Mouse (Mus musculus): ENCODE measurements around the gene Dmrta2. TPM values are rescaled to one million over a fixed set of nuclear protein-coding genes. Genes with fewer than 3 reads are reported as not detected.

Gene Dmrta2
- 0.30 and 0.31 TPM in 2 replicates for total RNA-seq (2017)

DNA sequence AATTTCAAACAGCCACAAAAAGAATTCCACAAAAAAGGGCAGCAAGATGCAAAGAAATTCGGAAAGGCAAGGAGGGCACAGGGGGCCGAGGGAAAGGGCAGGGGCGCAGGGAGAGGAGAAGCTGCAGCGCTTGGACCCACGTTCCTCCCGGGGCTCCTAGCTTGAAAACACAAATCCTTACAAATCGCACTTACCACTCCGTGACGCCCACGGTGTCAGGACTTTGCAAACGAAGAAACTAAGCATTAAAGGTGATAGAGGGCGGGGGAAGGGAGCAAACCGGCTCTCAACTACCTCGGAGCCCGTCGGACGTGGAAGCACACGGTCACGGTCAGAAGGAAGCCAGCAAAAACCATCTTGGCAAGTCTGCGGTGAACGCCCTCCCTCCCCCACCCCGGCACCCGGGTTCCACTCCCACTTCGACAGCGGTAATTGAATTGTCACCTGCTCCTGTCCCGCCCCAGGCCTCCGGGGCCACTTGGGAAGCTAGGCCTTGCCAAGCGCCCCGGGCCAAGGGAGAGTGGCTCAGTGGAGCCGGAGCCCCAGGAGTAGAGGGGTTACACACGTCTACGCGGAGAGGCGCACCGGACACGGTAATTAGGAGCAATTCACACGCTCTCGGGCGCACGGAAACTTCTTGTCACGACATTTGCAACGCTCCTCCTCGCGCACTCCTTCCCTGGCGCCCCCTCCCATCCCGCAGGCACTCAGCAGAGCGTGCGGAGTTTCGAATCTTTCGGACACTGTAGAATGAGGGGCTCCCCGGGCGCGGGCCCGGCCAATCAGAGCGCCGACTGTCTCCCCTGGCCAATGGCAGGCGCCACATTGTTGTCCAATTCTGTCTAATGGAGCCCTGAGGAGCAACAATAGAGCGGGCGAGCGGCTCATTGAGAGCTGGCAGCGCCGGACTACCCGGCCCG, at the start of gene Dmrta2:
Gene Dmrta2 (plus strand): TSS at position 906 of the 920 bp plus-strand sequence.
- peak in 1 of 2 experiments; percentile 7; a peak in 1 of 4 replicates for ATAC-seq (replicated peaks in 1 of 2; ENCODE audit: insufficient read depth in 1 of 2, low FRiP score in 2 of 2, low TSS enrichment in 1 of 2, low read depth in 1 of 2, poor library complexity in 2 of 2, severe bottlenecking in 2 of 2)

GRCm38 (mm10) chr4:109929058-109929457, 48.8 kb upstream of the Dmrta2 start:
- no peak for ATAC-seq (replicated peaks in 1 of 2; ENCODE audit: insufficient read depth in 1 of 2, low FRiP score in 2 of 2, low TSS enrichment in 1 of 2, low read depth in 1 of 2, poor library complexity in 2 of 2, severe bottlenecking in 2 of 2)

- no peak for ATAC-seq (replicated peaks in 1 of 2; ENCODE audit: insufficient read depth in 1 of 2, low FRiP score in 2 of 2, low TSS enrichment in 1 of 2, low read depth in 1 of 2, poor library complexity in 2 of 2, severe bottlenecking in 2 of 2)
Measured at GRCm38 (mm10) chr4:109930445-109930844, 47.4 kb upstream of the Dmrta2 start.

- ATAC-seq (replicated peaks in 1 of 2; ENCODE audit: insufficient read depth in 1 of 2, low FRiP score in 2 of 2, low TSS enrichment in 1 of 2, low read depth in 1 of 2, poor library complexity in 2 of 2, severe bottlenecking in 2 of 2): no peak
Measured at GRCm38 (mm10) chr4:109930935-109931334, 46.9 kb upstream of the Dmrta2 start.

DNA sequence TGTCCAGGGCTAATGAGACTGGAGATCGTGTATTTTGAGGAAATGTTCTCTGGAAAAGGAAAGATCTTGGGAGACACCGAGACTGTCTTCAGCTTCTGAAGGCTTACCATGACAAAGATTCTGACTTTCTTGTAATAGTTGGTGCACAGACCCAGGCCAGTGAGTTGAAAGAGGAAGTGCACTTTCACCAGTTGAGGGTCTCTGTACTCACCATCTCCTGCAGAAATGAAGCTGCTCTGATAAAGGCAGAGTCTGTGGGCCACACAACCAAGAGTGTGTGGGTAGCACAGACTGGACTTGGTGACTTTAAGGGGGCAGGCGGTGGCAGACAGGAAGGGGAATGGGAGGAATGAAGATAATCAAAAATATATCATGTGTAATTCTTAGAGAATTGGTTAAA, 41.3 kb upstream of the Dmrta2 start:
- ATAC-seq (replicated peaks in 1 of 2; ENCODE audit: insufficient read depth in 1 of 2, low FRiP score in 2 of 2, low TSS enrichment in 1 of 2, low read depth in 1 of 2, poor library complexity in 2 of 2, severe bottlenecking in 2 of 2): no peak

GRCm38 (mm10) chr4:109939291-109939690, 38.6 kb upstream of the Dmrta2 start:
- no peak for ATAC-seq (replicated peaks in 1 of 2; ENCODE audit: insufficient read depth in 1 of 2, low FRiP score in 2 of 2, low TSS enrichment in 1 of 2, low read depth in 1 of 2, poor library complexity in 2 of 2, severe bottlenecking in 2 of 2)

- no peak for ATAC-seq (replicated peaks in 1 of 2; ENCODE audit: insufficient read depth in 1 of 2, low FRiP score in 2 of 2, low TSS enrichment in 1 of 2, low read depth in 1 of 2, poor library complexity in 2 of 2, severe bottlenecking in 2 of 2)
Measured at GRCm38 (mm10) chr4:109945554-109945953, 32.3 kb upstream of the Dmrta2 start.

DNA sequence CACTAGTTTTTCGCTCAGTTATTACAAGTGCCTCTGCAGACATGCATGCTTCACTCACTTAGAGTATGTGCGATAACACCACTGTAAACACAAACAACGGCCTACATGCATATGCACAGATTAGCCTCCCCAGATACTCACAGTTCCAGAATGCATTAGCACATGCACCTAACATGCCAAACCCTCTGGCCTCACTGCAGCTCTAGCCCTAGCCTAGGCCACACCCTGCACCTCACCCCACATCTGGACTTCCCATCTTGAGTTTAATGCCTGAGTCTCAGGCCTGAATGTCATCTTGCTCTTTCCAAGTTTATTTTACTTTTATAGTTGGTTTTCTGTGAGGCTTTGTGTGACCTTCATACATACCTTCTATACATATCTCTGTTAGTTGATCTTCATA, 28.5 kb upstream of the Dmrta2 start:
- ATAC-seq (replicated peaks in 1 of 2; ENCODE audit: insufficient read depth in 1 of 2, low FRiP score in 2 of 2, low TSS enrichment in 1 of 2, low read depth in 1 of 2, poor library complexity in 2 of 2, severe bottlenecking in 2 of 2): no peak

DNA sequence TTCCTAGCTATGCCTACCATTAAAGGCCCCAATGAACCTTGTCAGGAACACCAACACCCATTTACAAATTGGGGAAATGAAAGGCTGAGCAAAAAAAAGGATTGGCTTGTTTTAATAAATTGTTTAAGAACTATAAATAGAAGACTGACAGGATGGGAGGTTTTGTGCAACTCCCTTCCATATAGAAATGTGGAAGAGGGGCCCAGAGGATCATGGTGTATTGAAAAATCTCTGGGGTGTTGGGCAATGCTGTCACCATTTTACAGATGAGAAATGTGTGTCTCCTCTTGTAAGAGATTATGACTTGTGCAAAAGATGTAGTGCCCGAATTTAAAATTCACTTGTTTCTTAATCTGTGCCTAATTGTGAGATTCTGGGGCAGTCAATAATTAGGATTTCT, 24.3 kb upstream of the Dmrta2 start:
- ATAC-seq (replicated peaks in 1 of 2; ENCODE audit: insufficient read depth in 1 of 2, low FRiP score in 2 of 2, low TSS enrichment in 1 of 2, low read depth in 1 of 2, poor library complexity in 2 of 2, severe bottlenecking in 2 of 2): no peak

- ATAC-seq (replicated peaks in 1 of 2; ENCODE audit: insufficient read depth in 1 of 2, low FRiP score in 2 of 2, low TSS enrichment in 1 of 2, low read depth in 1 of 2, poor library complexity in 2 of 2, severe bottlenecking in 2 of 2): no peak
Measured at GRCm38 (mm10) chr4:109960201-109960935, 17.5 kb upstream of the Dmrta2 start.

DNA sequence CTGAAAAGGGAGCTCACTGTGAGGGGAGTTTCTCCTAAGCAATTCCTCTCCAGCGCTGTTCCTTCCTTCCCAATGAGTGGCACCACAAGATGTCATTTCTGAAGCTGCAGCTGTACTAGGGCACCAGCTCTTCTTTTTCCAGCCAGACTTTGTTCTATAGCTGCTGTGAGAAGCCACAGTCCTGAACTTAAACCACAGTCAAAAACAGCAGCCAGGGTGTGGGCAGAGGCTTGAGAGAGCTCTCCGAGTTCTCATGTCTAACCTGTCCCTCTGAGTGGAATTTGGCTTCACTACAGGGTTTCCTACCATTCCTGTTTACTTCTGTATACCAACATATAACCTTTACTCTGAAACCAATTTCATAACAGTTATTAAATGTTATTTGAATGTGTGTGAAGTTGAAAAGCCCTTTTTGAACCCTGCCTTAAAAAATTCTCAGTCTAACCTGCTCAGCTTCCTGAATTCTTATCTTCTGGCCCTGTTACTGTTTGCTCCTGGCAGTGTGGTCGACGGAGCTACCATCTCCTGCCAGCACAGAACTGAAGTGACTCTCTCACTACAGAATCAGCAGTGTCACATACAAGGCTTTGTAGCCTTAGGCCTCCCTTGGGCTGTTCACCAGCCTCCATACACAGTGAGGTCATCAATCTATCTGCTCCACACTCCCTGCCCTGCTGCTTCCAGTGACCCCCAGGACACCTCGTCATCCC, 14.1 kb upstream of the Dmrta2 start:
- 0 out of 4 replicates have a peak, but pooled peaks of 1 of the 2 experiments have one; percentile 10 for ATAC-seq (replicated peaks in 1 of 2; ENCODE audit: insufficient read depth in 1 of 2, low FRiP score in 2 of 2, low TSS enrichment in 1 of 2, low read depth in 1 of 2, poor library complexity in 2 of 2, severe bottlenecking in 2 of 2)

DNA sequence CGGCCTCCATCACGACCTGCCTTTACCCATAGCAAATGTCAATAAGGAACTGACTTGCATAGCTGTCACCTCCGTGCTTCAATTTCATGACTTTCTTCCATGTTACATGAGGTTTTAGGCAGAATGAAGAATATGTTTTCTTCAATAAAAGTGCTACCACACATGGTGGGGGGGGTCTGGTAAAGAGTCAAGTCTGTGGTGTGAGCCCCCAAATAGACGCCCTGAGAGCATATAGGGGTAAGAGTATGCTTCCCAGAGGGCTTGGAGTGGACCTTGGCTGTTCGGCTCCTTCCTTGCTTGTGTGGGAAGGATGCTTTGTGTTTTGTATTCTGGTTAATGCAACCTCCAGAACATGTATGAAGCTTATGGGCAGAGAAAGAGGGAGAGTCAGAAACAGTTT, 8.3 kb upstream of the Dmrta2 start:
- ATAC-seq (replicated peaks in 1 of 2; ENCODE audit: insufficient read depth in 1 of 2, low FRiP score in 2 of 2, low TSS enrichment in 1 of 2, low read depth in 1 of 2, poor library complexity in 2 of 2, severe bottlenecking in 2 of 2): no peak

GRCm38 (mm10) chr4:109973991-109974654, 3.7 kb upstream of the Dmrta2 start:
- no peak for ATAC-seq (replicated peaks in 1 of 2; ENCODE audit: insufficient read depth in 1 of 2, low FRiP score in 2 of 2, low TSS enrichment in 1 of 2, low read depth in 1 of 2, poor library complexity in 2 of 2, severe bottlenecking in 2 of 2)

GRCm38 (mm10) chr4:109974655-109975380, 3.0 kb upstream of the Dmrta2 start:
- peak in 1 of 2 experiments; percentile 35; a peak in 1 of 4 replicates for ATAC-seq (replicated peaks in 1 of 2; ENCODE audit: insufficient read depth in 1 of 2, low FRiP score in 2 of 2, low TSS enrichment in 1 of 2, low read depth in 1 of 2, poor library complexity in 2 of 2, severe bottlenecking in 2 of 2)

DNA sequence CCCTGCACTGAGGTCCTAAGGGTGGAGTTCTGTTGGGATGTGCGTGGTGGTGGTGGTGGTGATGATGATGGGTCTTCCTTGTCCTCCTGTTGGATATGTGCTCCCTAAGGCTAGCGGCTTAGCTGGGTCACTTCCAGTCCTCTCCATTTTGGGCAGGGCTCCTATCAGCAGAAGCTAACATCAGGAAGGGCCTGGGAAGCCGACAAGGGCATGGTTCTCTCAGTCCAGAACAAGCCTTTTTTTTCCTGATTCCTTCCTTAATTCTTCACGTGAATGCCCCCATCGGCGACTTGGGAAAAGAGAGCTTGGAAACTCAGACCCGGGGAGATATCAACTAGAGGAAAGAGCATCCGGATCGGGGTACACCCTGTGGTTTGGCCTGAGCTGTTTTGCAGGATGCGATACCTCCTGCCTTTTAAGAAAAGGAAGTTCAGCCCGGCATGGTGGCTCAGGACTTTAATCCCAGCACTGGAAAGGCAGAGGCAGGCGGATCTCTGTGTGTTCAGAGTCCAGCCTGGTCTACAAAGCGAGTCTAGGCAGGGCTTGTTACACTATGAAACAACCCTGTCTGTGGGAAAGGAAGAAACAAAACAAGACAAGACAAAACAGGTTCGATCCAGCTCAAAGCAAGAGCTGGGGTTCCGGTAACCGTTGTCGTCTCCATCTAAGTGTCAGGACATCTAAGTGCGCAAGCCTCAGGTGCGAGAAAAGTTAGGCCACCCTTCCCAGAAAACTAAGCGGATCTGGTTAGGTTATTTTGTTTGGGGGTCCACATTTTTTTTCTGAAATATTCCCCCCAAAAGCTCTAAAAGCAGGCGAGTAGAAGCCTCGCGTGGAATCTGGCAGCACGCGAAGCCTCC, 2.2 kb upstream of the Dmrta2 start:
- no peak for ATAC-seq (replicated peaks in 1 of 2; ENCODE audit: insufficient read depth in 1 of 2, low FRiP score in 2 of 2, low TSS enrichment in 1 of 2, low read depth in 1 of 2, poor library complexity in 2 of 2, severe bottlenecking in 2 of 2)

All from hematopoietic stem cell, adult 5-6 weeks (primary cell).